Mouse (Mus musculus) spleen, adult 2 months (tissue): Measurements from ENCODE around the gene Ntm.

Experiments
- CTCF ChIP-seq: fragments of 200-500 bp; IDR thresholded peaks from 2 replicates; pipeline ENCODE4 v1.5.1; 2011; ENCODE audit warnings: mild to moderate bottlenecking, inconsistent platforms; ENCODE audit not compliant: insufficient read depth, insufficient read length, insufficient replicate concordance; ENCODE audit errors: extremely low read depth
- POLR2A ChIP-seq: fragments of 200-500 bp; IDR thresholded peaks from 2 replicates; pipeline ENCODE4 v1.6.1; 2011; ENCODE audit warnings: low read depth, low read length, inconsistent platforms

DNA sequence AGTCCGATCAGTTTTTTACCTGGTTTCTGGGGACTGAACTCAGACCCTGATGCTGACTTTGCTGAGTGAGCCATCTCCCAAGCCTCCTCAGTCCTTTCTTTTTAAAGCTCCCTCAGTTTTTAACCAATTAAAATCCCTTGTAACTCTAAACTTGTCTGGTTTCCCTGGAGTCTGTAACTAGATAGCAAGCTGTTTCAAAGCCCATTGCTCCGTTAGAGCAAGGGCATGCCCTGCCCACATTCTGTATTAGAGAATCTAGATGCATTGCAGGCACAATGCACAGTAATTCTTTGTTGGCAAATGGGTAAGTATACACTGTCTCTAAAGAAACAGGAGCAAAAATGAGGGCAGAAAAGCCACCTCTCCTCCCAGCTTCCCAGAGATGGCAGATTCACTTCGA is 231.3 kb downstream of the Ntm start:
- TF ChIP-seq CTCF = no peak
- TF ChIP-seq POLR2A = no peak
